Mouse (Mus musculus) natural killer cell, adult 2 months (primary cell): ENCODE measurements around the gene Tspan5.

ENCODE experiments used
- DNase-seq, 2 experiments: peaks; one replicate each; pipeline ENCODE4 v3.0.0; 2022; ENCODE audit warnings: low spot score in 2 of 2

The Tspan5 gene

DNA sequence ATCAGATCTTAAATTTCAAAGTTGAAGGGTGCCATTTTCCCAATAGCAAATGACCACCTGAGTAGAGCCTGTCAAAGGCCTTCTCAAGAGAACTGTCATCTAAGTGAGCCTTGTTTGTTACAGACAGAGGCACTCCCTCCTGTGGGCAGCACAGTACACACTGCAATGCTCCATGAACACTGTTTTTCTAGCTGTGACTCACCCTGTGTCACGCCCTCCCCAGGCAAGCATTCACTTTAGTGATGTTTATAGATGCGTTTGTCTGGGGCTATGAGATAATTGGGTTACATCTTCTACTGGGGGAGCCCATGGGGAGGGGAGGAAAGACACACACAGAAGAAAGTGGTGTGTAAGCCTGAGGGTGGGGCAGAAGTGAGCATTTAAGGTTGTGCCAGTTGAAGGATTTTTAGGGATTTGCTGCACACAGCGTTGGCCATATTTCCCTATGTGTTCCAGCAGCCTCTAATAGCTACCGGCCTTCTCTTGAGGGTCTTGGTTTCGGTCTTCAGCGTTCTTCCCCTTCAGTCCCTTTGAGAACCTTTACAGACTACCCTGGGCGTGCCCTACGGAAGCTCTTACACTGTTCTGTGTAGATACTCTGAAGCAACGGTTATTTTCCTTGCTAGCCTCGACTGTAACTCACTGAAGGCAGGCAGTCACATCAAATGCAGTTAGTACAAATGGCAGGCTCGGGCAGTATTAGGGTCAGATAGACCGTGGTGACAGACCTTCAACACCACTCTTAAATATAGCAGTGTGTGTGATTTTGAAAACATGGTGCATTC lies 29.7 kb downstream of the Tspan5 start:
- DNase-seq: no peak

DNA sequence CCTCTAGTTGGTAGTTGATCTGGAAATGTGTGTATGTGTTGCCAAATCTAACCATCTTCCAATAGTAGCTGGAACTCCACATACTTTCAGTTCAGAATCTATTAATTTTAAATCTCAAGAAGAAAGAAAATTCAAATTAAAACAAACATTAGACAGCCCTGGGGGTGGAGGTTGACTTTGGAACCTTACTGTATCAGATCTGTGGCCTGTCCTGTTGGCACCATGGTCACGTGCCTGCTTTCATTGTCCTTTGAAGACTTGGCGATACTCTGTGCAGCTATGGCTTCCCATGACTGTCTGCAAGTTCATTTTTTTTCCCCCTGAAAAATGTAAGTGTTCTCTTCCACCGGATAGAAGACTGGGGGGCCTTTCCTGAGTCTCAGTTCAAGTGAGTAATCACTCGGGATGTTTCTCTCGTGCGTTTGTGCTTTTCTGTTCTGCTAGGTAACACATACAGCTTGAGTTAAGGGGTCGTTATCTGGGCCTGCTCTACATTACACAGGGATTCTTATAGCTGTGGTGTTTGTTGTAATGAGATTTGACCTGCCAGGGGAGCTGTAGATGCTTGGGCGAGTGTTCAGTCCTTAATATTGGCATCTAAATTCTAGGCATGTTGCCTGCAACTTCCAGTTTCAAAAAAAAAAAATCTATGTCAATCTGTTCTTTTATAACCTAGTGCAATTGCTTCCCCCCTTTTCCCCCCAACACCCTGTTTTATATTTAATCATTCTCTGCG lies 32.0 kb downstream of the Tspan5 start:
- no peak for DNase-seq

DNA sequence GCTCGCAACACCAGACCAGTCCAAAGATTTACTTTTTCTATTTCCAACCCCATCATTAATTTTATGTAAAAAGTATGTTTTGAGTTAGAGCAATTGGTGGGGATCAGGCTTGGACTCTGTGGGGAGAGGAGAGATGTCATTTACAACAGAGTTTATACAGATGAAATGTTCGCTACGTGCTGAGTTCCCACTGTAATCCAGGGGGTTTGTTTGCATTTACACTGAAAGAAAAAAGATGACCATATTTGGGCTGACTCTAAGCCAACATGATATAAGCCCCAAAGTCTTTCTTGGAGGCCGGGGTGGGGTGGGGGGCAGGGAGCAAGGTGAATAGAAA lies 32.6 kb downstream of the Tspan5 start:
- no peak for DNase-seq

DNA sequence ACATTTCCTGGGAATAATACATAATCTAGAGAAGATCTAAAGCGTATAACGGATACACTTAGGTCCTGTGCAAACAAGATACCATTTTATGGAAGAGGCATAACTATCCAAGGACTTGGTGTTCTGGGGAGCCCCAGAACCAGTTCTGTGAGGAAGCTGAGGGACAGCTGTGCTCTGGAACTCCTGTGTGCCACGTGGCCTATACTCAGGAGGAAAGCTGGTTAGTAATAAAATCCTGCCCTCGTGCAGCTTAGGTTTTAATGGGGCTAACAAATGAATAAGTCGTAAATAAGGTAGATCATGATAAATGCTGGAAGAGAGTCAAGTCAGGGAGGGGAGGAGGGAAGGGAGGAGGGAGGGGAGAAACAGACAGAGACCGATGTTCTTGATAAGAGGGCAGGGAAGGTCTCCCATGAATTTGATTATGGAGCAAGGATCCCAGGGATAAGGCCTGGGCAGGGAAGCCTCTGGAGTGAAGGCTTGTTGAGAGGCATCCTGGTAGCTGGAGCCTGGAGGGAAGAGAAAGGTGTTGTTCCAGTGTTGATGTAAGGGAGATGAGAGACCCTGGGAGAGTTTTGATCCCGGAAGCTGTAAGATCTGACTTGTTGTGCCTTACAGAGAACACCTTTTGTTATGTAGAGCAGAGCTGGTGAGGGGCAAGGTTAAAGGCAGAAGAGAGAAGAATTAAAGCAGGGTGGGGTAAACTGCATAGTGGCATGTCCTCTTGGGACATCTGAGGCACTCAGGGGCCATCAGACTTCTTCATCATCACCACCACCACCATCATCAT lies 34.1 kb downstream of the Tspan5 start:
- no peak for DNase-seq

DNA sequence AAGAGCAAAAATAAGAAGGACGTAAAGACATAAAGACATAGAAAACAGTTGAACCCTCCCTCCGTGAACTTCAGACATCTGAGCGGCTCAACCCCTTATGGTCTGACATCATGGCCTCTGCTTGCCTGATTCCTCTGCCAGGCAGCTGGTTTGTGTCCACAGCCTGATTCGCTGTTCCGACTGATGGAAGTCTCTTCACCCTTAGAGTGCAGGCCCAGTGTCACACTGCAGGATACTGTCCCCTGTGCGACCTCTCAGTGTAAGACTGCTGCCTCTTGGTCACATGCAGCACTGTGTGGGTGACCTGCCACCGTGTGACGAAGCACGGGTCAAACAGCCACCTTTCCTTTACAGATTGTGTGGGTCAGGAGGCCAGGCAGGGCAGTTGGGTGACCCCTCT lies 39.5 kb downstream of the Tspan5 start:
- no peak for DNase-seq

DNA sequence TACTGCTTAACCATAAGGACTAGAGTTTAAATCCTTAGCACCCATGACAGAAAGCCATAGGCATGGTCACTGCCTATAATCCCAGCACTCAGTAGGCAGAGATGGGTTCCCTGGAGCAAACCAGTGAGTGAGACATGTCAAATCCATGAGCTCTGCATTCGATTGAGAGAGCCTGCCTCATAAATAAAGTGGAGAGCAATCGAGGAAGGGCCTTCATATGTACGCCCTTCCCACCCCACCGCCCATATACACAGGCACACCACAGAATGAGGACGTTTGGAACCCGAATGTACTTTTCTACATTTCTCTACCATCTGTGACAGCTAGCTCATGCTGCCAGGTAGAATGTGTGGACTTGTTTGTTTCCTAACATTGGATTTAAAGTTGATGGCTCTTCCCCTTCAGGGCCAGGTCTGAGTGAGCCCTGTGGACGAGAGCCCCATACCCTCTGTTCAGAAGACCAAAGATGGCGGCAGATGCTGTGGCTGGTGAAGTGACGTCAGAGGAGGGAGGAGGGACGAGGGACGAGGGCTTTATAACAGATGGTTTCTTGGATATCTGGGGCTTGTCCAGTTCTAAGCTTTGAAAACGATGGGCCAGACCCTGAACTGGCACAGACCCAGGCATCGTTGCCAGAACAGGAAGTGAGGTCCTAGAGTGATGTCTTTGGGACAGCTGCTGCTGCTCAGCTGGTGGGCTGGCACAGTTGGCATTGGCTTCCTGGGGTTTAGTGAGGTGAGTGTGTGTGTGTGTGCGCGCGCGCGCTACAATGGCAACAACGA lies 42.1 kb downstream of the Tspan5 start:
- DNase-seq: no peak

DNA sequence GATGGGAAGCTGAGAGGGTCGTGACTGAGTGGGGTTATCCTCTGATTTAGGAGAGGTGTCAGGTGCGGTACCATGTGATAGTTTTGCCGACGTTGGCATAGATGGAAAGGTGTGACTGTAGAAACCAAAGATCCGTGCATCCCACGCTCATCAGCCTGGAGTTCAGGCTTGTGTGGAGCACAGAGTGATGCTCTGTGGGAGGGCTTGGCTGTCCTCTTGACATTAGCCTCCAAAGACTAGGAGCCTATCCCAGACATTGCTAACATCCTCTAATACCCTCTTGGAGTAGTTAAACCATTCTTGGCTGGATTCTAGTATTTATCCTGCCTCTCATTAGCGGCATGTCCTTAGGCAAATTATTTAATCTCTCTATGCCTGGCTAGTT lies 42.6 kb downstream of the Tspan5 start:
- DNase-seq: no peak

DNA sequence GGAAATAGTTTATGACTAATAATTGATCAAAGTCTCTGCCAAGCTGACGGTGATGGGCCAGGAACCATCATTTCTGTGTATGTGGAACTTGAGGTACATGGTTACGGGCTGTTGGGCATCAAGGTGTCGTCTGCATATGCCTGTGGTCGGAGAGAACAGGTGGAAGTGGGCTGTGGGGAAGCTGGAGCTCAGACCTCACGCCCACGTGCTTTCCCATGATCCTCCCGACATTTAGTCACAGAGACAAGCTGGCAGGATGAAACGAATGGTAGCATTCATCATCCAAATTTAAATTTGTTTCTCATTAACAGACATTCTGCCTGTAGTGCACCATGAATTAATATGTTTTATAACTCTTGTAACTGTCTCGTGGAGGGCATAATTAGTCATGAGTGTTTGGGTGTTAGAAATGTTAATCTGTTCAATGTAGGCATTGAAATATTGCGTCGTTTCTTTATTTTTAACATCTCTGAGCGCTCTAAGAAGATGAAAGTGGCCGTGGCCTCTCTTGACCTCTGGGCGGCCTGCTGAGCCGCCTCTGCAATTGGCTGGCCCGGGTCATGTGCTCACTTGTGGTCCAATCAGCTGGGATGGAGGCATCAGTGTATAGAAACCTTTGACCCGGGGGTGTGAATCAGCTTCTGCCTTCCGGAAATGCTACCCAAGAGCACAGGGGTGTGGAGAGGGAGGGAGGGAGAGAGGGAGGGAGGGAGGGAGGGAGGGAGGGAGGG lies 45.9 kb downstream of the Tspan5 start:
- no peak for DNase-seq

DNA sequence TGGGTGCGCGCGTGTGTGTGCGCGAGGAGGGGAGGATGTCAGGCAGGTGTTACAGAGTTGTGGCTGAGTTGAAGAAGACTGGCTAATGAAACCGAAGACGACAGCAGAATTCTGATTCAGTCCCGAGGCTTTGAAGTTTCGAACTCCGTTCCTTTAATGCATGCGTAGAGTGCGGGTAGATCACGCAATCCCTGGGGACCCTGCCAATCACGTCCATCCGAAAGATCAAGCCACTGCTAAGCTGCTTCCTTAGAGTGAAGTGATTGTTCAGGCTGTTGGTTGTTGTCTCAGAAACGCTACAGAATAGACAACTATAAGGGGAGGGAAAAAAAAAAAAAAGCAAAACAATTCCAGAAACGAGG lies 46.5 kb downstream of the Tspan5 start:
- no peak for DNase-seq

DNA sequence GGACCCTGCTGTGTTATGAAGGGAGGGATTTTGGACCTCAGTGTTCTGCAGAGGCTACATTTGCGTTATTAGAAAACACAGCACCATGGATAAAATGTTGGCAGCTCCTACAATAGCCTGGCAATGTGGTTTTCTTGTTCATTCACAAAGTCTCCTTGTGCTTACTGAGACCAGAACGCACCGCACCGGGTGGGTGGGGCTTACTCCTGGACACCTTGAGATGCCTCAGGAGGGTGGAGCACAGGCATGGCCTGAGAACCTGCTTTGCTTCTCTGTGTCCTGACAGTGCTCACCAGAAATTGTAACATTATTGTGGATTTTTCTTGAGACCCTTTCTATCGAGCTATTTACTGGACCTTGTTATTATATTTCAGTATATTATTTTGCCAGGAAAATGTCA lies 47.3 kb downstream of the Tspan5 start:
- no peak for DNase-seq

DNA sequence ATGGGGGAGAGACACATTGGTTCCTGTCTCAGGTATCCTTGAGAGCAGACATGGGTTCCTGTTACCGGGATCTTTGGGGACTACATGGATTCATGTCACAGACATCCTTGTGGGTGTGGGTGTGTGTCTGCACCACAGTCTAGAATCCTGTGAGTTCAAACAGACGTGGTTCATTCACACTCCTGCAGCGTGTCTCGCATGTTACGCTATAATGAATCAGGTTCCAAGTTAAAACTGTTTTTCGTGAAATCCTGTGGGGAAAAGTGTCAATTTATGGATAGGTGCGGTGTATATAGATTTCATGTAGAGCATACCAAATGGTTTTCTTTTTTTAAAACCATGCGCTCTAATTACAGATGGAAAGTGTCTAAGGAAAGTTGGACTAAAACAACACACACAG lies 52.5 kb downstream of the Tspan5 start:
- DNase-seq: no peak

DNA sequence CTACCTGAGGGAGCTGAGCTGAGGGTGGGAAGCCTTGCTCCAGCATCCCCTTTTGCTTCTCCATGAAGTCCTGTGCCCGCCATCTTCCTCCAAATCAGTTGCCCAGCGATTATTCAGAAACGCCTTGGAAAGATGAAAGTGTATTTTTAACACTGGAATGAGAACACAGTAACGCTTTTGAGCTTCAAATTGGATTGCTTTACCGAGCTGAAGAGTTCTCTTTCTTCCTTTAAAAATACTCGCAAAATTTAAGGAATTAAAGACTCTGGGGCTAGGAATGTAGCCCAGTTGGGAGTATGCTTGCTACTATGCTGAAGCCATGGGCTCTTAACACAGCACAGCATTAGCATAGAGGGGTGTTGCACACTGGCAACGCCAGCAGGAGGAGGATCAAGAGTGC lies 54.0 kb downstream of the Tspan5 start:
- DNase-seq: no peak

DNA sequence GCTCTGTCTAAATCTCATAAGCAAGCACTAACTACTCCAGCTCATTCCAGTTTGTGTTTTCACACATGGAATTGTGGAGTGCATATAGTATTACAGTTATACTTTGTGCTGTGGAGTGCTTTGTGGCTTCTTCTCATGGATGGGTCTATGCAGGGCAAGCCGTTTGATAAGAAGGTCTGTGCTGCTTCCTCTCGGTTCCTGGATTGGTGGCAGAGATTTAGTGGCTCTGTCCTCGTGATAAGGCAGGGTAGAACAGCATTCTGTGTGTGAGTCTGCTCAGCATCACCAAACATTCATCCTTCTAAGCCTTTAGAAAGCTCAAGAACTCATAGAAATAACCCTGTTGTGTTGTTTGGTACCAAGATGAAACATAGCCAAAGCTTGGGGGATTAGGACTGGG lies 54.6 kb downstream of the Tspan5 start:
- no peak for DNase-seq

DNA sequence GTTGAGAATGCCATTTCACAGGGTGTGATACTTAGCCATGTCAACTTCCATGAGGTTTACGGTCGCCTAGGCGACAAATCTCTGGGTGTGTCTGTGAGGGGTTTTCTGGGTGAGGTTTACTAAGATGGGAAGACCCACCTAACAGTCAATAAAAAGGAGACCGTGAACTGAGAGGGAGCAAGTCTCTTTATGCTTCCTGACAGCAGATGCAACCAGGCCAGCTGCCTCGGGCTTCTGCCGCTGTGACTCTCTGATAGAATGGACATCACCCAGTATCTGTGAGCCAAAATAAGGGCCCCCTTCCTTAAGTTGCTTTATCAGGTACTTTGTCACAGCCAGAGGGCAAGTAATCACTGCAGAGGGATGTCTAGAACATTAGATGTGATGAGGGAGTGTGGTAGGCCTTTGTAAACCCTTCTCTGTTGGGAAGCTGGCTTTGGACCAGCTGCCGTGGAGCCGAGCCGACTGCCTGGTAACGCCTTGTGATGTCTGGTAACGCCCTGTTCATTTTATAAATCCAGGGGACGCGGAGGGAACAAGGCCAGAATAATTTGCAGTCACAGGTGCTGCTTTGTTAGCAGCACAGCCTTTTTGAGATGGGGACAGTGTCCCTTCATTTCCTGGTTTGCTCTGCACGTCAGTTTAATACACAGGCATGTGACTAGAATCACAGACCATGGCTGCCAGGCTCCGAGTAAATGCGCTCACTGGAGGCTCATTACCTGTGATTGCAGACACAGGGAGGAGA lies 58.8 kb downstream of the Tspan5 start:
- no peak for DNase-seq

DNA sequence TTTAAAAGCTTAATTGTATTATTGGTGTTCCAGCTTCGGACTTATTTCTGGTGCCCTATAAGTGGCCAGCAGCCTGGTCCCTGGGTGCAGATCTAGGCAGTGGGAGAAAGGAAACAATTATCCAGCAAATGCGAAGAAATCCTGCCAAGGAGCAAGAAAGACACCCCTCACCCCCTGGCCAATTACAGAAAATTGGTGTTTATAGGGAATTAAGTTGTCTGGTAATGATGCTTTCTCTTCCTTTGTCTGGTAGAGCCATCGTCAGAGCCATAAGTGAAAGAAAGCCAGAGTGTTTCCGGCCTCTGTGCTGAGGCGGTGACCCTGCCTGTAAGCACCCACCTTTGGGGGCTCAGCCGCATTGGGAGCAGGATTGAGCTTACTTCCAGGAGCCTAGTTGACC lies 59.7 kb downstream of the Tspan5 start:
- DNase-seq: no peak

DNA sequence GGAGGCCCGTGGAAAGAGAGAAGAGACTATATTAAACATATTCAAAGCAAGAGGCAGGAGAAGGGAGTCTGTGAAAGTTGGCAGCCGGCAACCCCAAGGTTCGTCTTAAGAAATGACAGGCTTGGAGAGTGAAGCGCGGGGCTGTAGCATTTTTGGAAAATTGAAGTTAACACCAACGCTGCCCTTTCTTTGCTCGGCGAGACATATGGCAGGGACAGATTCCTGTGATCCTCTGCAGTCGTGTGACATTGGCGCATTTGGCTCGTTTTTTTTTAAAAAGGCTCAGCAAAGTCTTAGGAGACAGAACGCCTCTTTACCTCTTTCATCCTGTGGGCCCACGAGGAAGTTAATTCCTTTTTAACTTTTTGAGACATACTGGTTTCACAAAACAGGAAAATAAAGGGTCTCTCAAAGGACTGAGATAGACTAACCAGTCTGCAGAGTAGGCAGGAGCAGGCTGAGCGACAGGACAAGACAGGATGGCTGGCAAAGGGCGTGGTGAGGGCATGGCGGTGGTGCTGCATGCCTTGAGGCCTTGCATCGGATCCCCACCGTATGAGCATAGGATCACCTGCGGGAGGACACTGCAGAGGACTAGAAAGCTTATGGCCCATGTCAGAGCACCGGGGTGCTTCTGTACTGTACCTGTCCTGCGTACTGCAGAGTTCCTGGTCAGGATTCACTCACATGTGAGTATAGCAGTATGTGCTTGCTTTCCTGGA lies 60.9 kb downstream of the Tspan5 start:
- DNase-seq: no peak

DNA sequence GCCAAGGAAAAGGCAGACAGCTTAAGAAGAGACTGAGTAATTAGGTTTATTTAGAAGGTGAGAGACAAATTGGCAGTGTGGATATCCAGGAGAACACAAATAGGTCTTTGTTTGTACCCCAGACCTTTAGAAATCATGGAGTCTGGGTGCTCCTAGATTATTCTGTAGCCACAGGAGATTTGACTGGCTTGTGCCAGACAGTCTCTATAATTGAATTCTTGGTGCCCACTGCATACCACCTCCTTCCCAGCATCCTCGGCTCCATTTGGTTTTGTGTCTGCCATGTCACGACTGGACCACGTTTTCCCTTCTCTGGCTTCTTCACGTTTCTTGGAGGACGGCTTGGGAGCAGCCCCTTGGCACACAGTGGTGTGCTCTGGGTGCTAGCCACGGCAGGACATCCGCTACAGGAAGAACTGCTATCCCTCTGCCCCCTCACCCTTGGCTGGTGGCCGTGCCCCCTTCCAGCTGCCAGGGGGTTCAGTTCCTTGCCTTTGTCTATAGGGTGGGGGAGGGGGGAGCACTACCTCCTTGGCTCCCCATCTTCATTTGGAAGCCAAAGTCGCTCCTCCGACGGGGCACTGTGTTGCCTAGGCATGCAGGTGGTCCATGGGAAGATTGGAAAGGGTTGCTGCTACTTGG lies 61.6 kb downstream of the Tspan5 start:
- no peak for DNase-seq

DNA sequence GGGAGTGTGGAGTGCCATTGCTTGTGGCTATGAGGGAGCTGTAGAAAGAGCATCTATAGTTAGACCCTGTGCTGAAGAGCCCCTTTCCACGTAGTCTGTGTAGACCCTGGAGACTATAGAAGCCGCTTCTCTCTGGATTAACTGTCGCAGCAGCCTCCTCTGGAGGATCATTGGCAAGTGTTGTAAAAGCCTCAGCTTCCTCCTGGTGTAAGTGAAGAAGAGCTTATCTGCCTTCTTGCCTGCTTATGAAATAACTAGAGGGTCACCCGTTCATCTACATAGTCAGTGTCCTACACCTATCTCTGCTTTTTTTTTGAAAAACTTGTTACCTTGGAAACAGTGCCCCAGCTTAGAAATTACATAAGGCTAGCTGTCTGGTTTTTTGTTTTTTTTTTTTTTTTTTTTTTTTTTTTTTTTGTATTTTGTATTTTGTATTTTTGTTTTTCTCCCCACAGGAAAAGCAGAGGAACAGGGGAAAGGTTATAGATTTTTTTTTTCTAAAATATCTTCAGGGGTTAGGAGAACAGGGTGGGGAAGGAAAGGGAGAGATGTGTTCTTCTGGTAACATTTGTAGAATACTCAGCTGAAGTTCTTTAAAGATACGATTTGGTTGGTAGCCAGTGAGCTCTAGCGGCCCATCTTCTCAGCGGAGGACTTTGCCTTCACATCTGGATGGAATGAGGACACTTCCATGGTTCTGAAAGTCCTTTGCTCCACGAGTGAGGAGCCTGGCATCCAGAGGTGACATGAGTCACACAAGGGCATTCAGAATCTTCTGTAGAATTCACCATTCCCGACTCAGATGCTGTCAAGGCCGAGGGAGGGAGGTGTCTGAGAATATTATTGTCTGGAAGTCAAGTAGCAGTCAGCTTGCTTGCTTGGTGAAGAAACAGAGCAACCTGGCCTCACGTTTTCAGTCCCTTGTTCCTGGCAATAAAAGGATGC lies 62.4 kb downstream of the Tspan5 start:
- no peak for DNase-seq
